In genomic region chr2:20959045-20959444, GRCm38 (mm10) we compare ENCODE assay signal across 19 mouse cellular contexts. TPM values are rescaled to one million over a fixed set of nuclear protein-coding genes. Genes with fewer than 3 reads are reported as not detected.
DNase-seq lines count a peak whose midpoint lies in the region; ATAC-seq and TF ChIP-seq lines count a peak whose summit lies in the region.
"Had no signal": no experiment of that assay in that cellular context is flagged by ENCODE, and none has a peak within 500 bp of the region (broad histone marks: within the 10 kb centered on the region; RNA-seq: fewer than 3 reads in every experiment).

No protein-coding gene starts in this region.

- peak; percentile 85 for ATAC-seq in G1E (ENCODE audit: extremely low read depth, insufficient number of reproducible peaks, low FRiP score, poor library complexity, severe bottlenecking)
- ATAC-seq in erythroid progenitor cell, adult 5-6 weeks (replicated peaks; ENCODE audit: low FRiP score, poor library complexity, severe bottlenecking), result peak; percentile 76
- ATAC-seq in liver, embryonic 15.5 days (ENCODE audit: insufficient read depth), result peak; percentile 62

- no peak for TF ChIP-seq CTCF in G1E (IDR thresholded peaks at IDR 0.05; ENCODE audit: low read depth, low read length)

- no peaks in the 10 kb centered on the region for H3K9me3 ChIP-seq in heart, embryonic 10.5 days
- no peaks in the 10 kb centered on the region for H3K9me3 ChIP-seq in G1E (replicated peaks)
- no peaks in the 10 kb centered on the region for H3K9me3 ChIP-seq in liver, embryonic 15.5 days (replicated peaks)
- H3K9me3 ChIP-seq: embryonic facial prominence, embryonic 13.5 days; midbrain, embryonic 10.5 days had no signal

- H3K4me3 ChIP-seq in heart, embryonic 10.5 days, result no peak overlapping the region
- H3K4me3 ChIP-seq in G1E (ENCODE audit: low read depth, low read length), result no peak overlapping the region
- H3K4me3 ChIP-seq in liver, embryonic 15.5 days (replicated peaks), result no peak overlapping the region
- H3K4me3 ChIP-seq: embryonic facial prominence, embryonic 13.5 days; gastrocnemius, adult 2 months; midbrain, embryonic 10.5 days had no signal

- no peak overlapping the region for H3K27ac ChIP-seq in heart, embryonic 10.5 days
- H3K27ac ChIP-seq in liver, embryonic 15.5 days (replicated peaks), result no peak overlapping the region; the same call in 1 of the 2 replicates
- H3K27ac ChIP-seq: embryonic facial prominence, embryonic 13.5 days; gastrocnemius, adult 2 months; midbrain, embryonic 10.5 days had no signal

- 42% methylated on average over 2 of the region's 2 CpGs for WGBS in heart, embryonic 10.5 days
- whole genome bisulfite sequencing in liver, embryonic 15.5 days (ENCODE audit: insufficient replicate concordance), result 21% methylated on average over 2 of the region's 2 CpGs

- no peaks in the 10 kb centered on the region for H3K27me3 ChIP-seq in heart, embryonic 10.5 days (ENCODE audit: insufficient read depth, poor library complexity, severe bottlenecking)
- no peaks in the 10 kb centered on the region for H3K27me3 ChIP-seq in G1E (ENCODE audit: insufficient read depth, low read length)
- H3K27me3 ChIP-seq in liver, embryonic 15.5 days, result no peaks in the 10 kb centered on the region
- H3K27me3 ChIP-seq: embryonic facial prominence, embryonic 13.5 days had no signal

- DNase-seq in heart, embryonic 10.5 days (ENCODE audit: low spot score), result peak; percentile 76
- DNase-seq in heart, adult 8-10 months (ENCODE audit: low spot score), result no peak
- DNase-seq in G1E (ENCODE audit: low spot score), result no peak
- DNase-seq in testis, postnatal 14 days (ENCODE audit: low spot score), result no peak
- DNase-seq in kidney, adult 18-20 months, result no peak
- DNase-seq: adrenal gland, adult 2 months; B cell, adult 2 months; gastrocnemius, adult 2 months; kidney, adult 8-10 months; kidney, postnatal 14 days; left cerebral cortex, postnatal 4 days; lung, adult 18-20 months; lung, postnatal 36 days; thymus, adult 18-20 months; thymus, postnatal 4 days had no signal

- no peak overlapping the region for H3K4me2 ChIP-seq in liver, embryonic 15.5 days
- H3K4me2 ChIP-seq: embryonic facial prominence, embryonic 13.5 days had no signal

- H3K4me1 ChIP-seq in heart, embryonic 10.5 days, result peaks cover 44% of the 10 kb centered on the region
- H3K4me1 ChIP-seq in G1E (ENCODE audit: insufficient read depth, low read depth, low read length), result peaks cover 53% of the 10 kb centered on the region
- H3K4me1 ChIP-seq in liver, embryonic 15.5 days (replicated peaks), result peaks cover 53% of the 10 kb centered on the region

- no peak overlapping the region for H3K9ac ChIP-seq in liver, embryonic 15.5 days
- H3K9ac ChIP-seq: embryonic facial prominence, embryonic 13.5 days had no signal

- no peaks in the 10 kb centered on the region for H3K36me3 ChIP-seq in heart, embryonic 10.5 days
- peaks cover 34% of the 10 kb centered on the region for H3K36me3 ChIP-seq in G1E (replicated peaks)
- peaks cover 5% of the 10 kb centered on the region for H3K36me3 ChIP-seq in liver, embryonic 15.5 days (replicated peaks)
- H3K36me3 ChIP-seq: embryonic facial prominence, embryonic 13.5 days had no signal

RNA-seq across cellular contexts. Expression of gene Arhgap21, which starts 9.6 kb away (rescaled TPM):
- 15.2 and 18.7 TPM in 2 replicates for polyA plus RNA-seq in heart, embryonic 10.5 days (2016; fragmentation: Nextera tagmentation; extraction: Ambion mirVana)
- 10 to 100 TPM; 77.8 to 86.8 (median 81.9) TPM for total RNA-seq in heart, adult 8-10 months (2022)
- total RNA-seq in G1E (2014; fragmentation: Nextera tagmentation) (57.9 and 64.9 TPM in 2 replicates), G1E (2017) (22.9 and 25.9 TPM in 2 replicates)
- 21.1 and 21.2 TPM in 2 replicates for polyA plus RNA-seq in G1E (2012)
- total RNA-seq in erythroid progenitor cell, adult 5-6 weeks (2015; ENCODE audit: low replicate concordance), result 103 and 130 TPM in 2 replicates
- 115 and 125 TPM in 2 replicates for total RNA-seq in erythroid progenitor cell, adult 5-6 weeks (2017; ENCODE audit: low replicate concordance)
- polyA plus RNA-seq in liver, embryonic 15.5 days (2015; fragmentation: Nextera tagmentation; extraction: Ambion mirVana), result 5.8 and 7.8 TPM in 2 replicates
